Mouse (Mus musculus): ENCODE results near the gene Cyb561a3.

Cyb561a3 gene

DNA sequence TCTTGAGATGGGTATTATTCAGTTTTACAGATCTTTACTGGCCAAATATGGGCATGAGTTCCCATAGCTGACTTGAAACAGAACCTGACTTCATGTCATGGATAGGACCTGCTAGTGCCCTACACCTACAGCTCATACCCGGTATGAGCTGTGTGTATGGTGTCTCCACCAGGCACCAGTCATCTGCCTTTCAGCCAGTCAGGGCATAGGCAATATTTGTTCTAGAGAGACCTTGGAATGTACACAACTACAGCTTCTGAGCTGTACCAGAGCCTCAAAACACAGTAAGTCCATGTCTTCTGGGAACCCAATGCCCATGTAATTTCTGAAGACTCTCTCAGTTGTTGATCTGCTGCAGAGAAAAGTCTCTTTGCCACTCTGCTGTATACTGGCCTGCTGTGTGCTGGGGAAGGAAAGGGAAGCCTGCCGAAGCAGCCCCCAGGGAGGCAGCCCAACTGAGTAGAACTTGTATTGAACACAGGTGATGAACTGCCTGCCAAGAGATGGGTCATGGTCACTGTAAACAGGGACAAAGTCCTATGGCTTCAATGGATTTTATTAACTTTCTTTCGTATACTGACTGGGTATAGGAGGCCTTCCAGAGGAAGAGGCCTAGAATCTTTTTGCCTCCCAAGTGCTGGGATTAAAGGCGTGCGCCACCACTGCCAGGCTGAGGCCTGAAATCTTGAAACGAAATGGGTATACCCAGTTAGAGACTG lies 14.8 kb downstream of the Cyb561a3 start:
- DNase-seq = no peak

DNA sequence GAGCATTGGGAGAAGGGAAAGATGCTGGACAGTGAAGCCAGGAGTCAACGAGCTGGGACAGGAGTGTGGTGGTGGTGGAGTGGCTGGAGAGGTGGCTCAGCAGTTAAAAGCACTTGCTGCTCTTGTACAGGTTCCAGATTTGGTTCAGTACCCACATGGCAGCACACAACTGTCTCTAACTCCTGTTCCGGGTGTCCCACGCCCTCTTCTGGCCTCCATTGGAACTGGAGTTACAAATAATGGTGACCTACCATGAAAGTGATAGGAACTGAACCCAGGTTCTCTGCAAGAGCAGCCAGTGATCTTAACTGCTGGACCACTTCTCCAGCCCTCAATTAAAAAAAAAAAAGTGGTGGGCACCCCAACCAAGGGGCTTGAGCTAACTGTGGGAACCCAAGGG lies 21.2 kb downstream of the Cyb561a3 start:
- peak in 1 of 2 experiments; percentile 11 for DNase-seq

- DNase-seq = no peak
Observed at GRCm38 (mm10) chr19:10599648-10600047, 22.7 kb downstream of the Cyb561a3 start.

DNA sequence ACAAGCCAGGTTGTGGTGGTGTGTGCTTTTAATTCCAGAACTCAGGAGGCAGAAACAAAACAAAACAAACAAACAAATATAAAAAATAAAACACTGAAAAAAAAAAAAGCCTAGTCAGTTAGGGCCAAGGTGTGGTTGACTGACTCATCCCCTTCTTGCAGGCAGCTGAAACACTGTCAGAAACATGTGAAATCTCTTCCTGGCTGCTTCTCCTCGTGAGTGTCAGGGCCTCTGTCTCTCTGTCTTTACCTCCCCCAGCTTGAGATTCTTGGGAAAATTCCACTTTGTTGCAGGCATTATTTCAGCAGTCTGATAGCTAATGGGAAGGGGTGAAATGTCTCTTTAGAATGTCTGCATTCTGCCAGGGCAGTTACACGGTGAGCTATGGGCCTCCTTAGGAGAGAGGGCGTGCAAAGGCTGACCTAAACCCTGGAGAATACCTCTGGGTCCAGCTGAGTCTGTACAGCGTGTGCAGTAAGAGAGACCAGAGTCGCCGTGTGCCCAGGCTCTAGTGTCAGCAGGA lies 25.3 kb downstream of the Cyb561a3 start:
- DNase-seq = no peak

- peak; percentile 94 to 96 for DNase-seq
Observed at GRCm38 (mm10) chr19:10602787-10603186, 25.8 kb downstream of the Cyb561a3 start.

- DNase-seq = peak; percentile 18 to 42
Observed at GRCm38 (mm10) chr19:10603660-10604523, 26.9 kb downstream of the Cyb561a3 start.

DNA sequence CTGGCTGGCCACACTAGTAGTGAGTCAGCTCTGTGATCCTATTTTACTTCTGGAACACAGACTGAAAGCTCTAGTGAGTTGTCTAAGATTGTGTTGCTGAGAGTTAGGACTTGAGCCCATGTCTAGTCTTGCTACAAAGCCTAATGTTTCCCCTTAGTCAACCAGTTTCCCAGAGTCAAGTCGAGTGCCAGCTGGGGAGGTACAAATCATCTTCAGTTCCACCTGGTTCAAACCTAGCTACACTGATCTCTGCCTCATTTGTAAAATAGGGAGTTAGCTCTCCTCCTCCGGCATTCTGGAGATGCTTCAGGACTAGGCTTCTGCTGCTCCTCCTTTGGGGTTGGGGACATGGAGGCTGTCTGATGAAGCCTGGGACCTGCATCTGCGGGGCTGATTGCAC lies 27.6 kb downstream of the Cyb561a3 start:
- DNase-seq = peak in 1 of 2 experiments; percentile 25

- peak; percentile 100 for DNase-seq
Observed at GRCm38 (mm10) chr19:10605293-10605900, 28.4 kb downstream of the Cyb561a3 start, which contains the start of the genes Ddb1 and Tkfc. Gene Ddb1 (plus strand): TSS chr19:10605327. Gene Tkfc (minus strand): TSS chr19:10605654.

DNA sequence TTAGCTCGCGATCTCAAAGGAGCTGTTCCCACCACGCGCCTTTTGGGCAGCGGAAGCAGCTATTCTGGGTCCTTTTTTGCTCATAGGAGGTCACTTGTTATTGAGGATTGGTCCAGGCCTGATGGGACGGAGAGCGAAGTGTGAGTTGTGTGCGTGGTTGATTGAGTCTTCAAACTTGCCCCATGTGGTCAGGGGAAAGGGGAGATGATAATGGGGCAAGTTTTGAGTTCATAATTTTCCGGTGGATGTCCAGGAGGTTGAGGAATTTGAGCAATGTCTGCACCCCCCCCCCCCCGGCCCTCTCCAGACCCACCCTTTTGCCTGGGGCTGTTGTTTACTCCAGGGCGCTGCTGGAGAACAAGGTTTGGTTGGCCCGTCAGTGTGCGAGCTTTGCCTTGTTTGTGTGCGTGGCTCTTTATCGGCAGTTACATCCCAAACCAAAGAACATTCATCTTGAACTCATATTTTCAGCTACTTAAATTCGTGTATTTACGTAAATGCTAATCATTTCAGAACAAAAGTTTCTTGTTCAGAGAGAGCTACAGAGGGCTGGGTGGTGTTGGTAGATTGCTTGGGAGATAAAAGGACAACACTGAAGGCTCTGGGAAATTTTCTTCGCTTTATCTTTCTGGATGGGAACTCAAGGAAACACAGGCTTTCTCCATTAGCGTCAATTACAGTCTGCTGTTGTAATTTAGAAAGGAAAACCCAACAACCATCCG lies 29.1 kb downstream of the Cyb561a3 start:
- DNase-seq = peak in 1 of 2 experiments; percentile 6

- DNase-seq = no peak
Observed at GRCm38 (mm10) chr19:10608573-10609240, 31.7 kb downstream of the Cyb561a3 start.

- peak; percentile 62 to 63 for DNase-seq
Observed at GRCm38 (mm10) chr19:10634106-10634871, 57.3 kb downstream of the Cyb561a3 start, which contains the start of gene Vwce. Gene Vwce (plus strand): TSS chr19:10634213.

- peak; percentile 65 to 68 for DNase-seq
Observed at GRCm38 (mm10) chr19:10634872-10635318, 57.9 kb downstream of the Cyb561a3 start.

- no peak for DNase-seq
Observed at GRCm38 (mm10) chr19:10637840-10638239, 60.9 kb downstream of the Cyb561a3 start.

- DNase-seq = no peak
Observed at GRCm38 (mm10) chr19:10640080-10640479, 63.1 kb downstream of the Cyb561a3 start.

- no peak for DNase-seq
Observed at GRCm38 (mm10) chr19:10640589-10641378, 63.8 kb downstream of the Cyb561a3 start.

Measured in cerebellum, postnatal 14 days (tissue).